Mouse (Mus musculus) skeletal muscle tissue, postnatal 0 days (tissue): Measurements from ENCODE around the gene Tas2r143. TPM values are rescaled to one million over a fixed set of nuclear protein-coding genes. Genes with fewer than 3 reads are reported as not detected.

Source experiments
- polyA plus RNA-seq: library from polyadenylated mRNA; unstranded; fragments of >200 nt; fragmentation: Nextera tagmentation; extraction: Ambion mirVana; gene quantifications from 2 replicates; pipeline ENCODE4 v1.2.1, GENCODE M21; 2015

Gene Tas2r143
- not detected in 2 replicates for polyA plus RNA-seq

DNA sequence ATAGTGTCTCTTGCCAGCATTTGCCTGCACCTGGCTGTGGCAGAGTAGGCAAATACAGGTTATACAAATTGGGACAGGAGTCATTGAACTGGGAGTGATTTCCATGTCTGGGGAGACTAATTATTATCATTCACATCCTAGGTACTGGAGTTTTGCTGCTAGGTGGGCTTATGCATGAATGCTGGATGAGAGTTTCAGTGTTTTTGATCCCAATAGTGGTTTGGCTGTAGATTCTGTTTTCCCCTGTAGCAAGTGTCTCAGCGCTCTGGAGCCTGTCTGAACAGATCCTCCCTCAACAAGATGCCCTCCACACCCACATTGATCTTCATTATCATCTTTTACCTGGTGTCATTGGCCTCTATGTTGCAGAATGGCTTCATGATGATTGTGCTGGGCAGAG lies at the start of gene Tas2r143:
Gene Tas2r143, plus strand, starts transcription at position 301 of the 400 bp plus-strand sequence.

GRCm38 (mm10) chr6:42372816-42373547 lies 27.1 kb upstream of the Tas2r143 start, which contains the start of gene Epha1:
TSS of gene Epha1 (minus strand) at chr6:42373268.

DNA sequence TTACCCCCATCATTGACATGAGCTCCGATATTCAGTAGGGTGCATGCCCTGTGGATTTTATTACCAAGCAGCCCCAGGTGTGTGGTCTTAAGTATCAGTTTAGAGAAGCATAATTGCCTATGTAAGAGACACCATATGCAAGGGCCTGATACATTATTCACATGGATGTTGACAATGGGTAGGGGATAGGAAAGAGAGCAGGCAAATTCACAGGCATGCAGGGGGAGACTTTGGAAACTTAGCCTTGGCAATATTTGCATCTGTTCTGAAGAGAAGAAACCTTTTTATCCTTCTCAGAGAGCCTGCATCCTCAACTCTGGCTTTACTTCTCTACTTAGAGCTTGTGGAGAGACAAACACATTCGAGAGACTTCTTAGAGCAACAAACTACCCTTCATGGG lies 5.1 kb downstream of the Tas2r143 start, which contains the start of gene Tas2r135:
Gene Tas2r135, plus strand, starts transcription at position 301 of the 400 bp plus-strand sequence.

DNA sequence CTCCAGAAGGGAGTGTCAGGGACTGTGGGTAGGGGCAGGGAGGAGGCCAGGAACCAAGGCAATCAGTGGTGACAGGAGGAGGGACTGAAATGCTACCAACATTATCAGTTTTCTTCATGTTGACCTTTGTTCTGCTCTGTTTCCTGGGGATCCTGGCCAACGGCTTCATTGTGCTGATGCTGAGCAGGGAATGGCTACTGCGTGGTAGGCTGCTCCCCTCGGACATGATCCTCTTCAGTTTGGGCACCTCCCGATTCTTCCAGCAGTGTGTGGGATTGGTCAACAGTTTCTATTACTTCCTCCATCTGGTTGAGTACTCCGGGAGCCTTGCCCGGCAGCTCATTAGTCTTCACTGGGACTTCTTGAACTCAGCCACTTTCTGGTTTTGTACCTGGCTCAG lies 34.4 kb downstream of the Tas2r143 start, which contains the start of gene Tas2r126:
Gene Tas2r126, plus strand, starts transcription at position 90 of the 400 bp plus-strand sequence.

Other genes with a start within 250 kb of the Tas2r143 start
- gene Tas2r144, start 184.9 kb upstream of the Tas2r143 start, polyA plus RNA-seq, result not detected in 2 replicates
- gene Gstk1, start 154.3 kb upstream of the Tas2r143 start, polyA plus RNA-seq, result 10.9 and 13.3 TPM in 2 replicates
- gene Tmem139, start 138.3 kb upstream of the Tas2r143 start, polyA plus RNA-seq, result 0.22 TPM in 1 of 2 replicates, not detected in the other
- gene Casp2, start 135.3 kb upstream of the Tas2r143 start, polyA plus RNA-seq, result 10.2 and 10.5 TPM in 2 replicates
- gene Clcn1, start 113.6 kb upstream of the Tas2r143 start, polyA plus RNA-seq, result 9.9 and 12.2 TPM in 2 replicates
- gene Fam131b, start 75.6 kb upstream of the Tas2r143 start, polyA plus RNA-seq, result 0.10 and 0.14 TPM in 2 replicates
- 112 and 117 TPM in 2 replicates for gene Zyx, start 50.6 kb upstream of the Tas2r143 start, polyA plus RNA-seq
- gene Epha1, start 27.0 kb upstream of the Tas2r143 start, polyA plus RNA-seq, result 0.71 and 1.4 TPM in 2 replicates
- not detected in 2 replicates for gene Tas2r135, start 5.2 kb downstream of the Tas2r143 start, polyA plus RNA-seq
- gene Tas2r126, start 34.3 kb downstream of the Tas2r143 start, polyA plus RNA-seq, result not detected in 2 replicates
- gene Olfr458, start 65.0 kb downstream of the Tas2r143 start, polyA plus RNA-seq, result not detected in 2 replicates
- 0.02 TPM in 1 of 2 replicates, not detected in the other for gene Olfr457, start 76.1 kb downstream of the Tas2r143 start, polyA plus RNA-seq
- gene Olfr456, start 87.0 kb downstream of the Tas2r143 start, polyA plus RNA-seq, result not detected in 2 replicates
- not detected in 2 replicates for gene Olfr455, start 147.3 kb downstream of the Tas2r143 start, polyA plus RNA-seq
- gene Tcaf3, start 197.5 kb downstream of the Tas2r143 start, polyA plus RNA-seq, result not detected in 2 replicates
- 2.5 and 3.0 TPM in 2 replicates for gene Tcaf2, start 245.0 kb downstream of the Tas2r143 start, polyA plus RNA-seq